Mouse (Mus musculus) ovary, postnatal 10 days (tissue): ENCODE measurements around the gene 4930535I16Rik.
"Not testable (repeated sequence)": the region's sequence is repeated elsewhere in the genome, so short reads cannot be mapped to it uniquely, and the experiment has no call there.

Experiments
- DNase-seq: peaks from one replicate; pipeline ENCODE4 v3.0.0; 2022; ENCODE audit warnings: low spot score

Gene 4930535I16Rik

DNA sequence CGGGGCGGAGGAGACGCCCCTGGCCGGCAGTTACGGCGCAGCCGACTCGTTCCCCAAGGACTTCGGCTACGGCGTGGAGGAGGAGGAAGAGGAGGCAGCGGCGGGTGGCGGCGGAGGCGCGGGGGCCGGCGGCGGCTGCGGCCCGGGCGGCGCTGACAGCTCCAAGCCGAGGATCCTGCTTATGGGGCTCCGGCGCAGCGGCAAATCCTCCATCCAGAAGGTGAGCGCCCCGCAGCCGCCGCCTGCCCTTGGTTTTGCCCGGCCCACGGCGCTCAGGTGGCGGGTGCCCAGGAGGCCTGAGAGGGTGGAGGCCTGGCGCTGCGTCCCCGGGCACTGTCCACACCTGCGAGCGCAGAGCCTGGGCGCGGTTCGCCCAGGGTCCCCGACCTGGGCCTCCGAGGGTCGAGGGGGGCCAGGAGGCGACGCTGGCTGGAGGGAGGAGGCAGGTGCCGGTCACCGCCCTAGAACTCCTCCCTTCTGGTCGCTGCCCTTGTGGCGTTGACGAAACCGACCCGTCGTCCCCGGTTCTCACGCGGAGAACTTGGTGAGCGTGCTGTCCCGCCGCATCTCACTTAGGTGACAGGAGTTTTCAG is at the start of gene 4930535I16Rik:
Gene 4930535I16Rik, minus strand, starts transcription at position 475 of the 593 bp plus-strand sequence.
- DNase-seq = no peak

DNA sequence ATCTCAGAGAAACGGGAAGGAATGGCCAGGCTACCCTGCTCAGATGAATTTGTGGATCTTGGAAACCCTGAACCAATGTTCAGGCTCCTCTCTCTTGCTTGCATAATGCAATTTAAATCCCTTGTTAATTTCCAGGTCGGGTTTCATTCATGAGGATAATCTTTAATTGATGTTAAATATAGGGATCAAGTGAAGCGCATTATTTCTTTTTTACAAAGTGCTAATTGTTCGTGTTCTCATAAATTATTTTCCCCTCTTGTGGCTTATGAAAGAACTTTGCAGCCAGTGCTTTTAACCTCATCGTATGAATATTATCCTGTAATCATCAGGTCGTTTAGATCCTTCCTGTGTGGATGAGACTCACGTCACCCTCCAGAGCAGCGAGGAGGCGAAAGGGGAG is 44.9 kb upstream of the 4930535I16Rik start:
- no peak for DNase-seq

DNA sequence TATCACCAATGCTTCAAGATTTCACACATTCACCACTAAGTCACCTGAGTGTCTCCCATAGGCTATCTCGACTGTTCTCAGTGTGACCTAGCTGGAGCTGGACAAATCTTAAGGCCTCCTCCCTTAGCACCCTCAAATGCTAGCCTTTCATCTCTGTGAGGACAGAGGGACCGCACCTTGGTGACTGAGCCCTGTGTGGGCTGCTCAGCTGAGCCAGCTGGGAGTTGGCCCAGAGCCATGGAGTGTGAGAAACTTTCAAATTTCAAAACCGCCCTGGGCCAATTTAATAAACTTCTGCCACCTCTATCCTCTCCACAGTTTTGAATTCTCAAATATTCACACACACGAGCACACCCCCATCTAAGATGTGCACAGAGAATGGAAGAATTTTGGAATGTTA is 43.1 kb upstream of the 4930535I16Rik start:
- no peak for DNase-seq

DNA sequence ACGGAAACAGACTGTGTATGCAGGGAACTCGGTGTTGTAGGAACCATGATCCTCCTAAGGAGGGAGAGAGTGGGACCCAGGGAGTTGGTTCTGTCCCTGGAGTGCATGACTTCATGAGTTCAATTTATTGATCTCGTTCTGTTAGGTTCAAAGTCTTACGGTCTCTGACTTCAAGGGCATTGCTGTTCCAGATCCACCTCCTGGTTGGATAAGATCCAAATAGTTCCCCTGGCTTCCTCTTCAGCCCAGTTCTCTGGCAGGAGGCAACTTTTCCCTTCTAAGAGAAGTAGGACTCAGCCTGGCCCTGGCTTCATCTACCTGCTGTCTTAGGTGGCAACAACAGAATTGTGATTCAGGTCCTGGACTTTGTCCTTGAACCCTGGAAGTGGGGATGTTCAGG is 40.1 kb upstream of the 4930535I16Rik start:
- DNase-seq = no peak

DNA sequence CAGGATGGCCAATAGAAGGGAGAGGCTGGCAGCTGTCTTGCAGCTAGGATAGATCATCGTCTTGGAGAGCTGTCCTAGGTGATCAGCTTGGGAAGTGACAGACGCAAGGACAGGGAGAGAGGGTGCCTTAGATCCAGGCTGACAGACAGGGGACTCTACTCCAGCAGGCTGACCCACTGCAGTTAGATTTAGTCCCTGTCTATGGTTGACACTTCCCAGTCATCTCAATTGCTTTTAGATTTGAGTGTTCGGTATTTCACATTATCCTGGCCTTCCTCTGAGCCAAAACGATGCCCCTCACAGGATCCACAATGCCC is 39.6 kb upstream of the 4930535I16Rik start:
- DNase-seq = no peak

DNA sequence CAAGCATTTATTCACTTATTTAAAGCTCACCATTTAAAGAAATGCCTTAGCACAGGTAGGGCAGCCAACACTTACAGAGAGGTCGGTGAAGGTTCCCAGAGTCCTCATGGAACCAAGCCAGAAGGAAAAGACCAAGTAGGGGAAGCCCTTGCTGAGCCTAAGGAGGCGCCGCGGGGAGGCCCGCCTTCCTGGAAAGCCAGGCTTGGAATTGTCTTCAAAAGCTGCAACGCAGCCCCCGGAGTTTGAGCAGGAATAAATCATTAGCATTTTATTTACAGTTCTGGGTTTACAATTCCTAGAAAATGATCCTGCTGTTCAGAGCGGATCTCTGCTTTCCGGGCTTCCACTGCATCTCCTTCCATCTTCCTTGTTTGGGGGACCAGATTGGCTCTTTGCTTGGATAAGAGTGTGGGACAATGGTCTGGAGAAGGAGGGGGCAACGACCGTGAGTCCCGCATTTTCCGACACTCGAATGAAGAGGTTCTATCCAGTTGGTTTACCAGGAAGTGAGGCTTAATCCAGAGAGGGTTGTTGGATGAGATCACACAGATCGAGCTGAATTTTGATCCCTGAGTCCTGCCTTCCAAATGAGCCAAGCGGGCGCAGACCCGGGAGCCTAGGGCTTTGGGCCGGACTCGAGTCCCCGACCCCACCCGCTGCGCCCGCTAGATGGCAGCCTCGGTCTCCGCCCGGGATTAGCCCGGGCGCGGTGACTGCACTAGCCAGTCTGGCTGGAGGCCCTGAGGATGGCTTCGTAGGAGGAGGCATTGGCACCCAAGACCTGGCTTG is 39.1 kb upstream of the 4930535I16Rik start:
- DNase-seq = peak; percentile 62

DNA sequence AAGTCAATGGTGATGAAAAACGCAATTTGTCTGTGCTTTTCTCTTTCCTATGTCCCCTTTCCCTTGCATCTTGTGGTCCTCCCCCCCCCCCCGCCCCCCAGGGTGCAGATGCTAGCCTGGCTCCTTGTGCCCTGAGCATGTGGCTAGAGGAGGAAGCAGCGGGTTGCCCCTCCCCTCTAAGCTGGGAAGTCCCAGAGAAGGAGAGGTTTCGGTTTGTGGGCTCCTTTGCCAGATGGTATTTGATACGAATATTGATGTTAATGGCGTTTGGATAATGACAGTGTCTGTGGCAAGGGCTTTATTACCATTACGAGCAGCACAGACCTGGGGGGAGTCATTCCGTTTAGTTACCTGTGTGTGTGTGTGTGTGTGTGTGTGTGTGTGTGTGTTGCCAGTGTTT is 34.2 kb upstream of the 4930535I16Rik start:
- no peak for DNase-seq

DNA sequence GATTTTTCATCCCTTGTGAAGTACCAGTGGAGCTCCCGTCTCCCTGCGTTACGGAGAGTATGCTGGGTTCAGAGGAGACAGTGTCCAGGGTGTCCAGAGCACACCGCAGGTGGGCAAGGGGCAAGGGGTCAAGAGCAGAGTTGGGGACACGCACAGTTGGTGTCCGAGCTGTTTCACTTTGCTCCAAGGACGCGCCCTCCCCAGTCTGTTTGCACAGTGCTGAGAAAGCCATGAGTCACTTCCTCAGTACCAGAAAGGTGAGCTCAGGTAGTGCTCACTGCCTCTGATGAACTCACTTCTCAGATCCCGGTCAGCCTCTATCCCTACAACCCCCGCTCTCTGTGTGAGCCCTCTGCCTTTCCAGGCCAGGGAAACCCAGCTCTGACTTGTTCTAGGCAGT is 31.8 kb upstream of the 4930535I16Rik start:
- DNase-seq = no peak

DNA sequence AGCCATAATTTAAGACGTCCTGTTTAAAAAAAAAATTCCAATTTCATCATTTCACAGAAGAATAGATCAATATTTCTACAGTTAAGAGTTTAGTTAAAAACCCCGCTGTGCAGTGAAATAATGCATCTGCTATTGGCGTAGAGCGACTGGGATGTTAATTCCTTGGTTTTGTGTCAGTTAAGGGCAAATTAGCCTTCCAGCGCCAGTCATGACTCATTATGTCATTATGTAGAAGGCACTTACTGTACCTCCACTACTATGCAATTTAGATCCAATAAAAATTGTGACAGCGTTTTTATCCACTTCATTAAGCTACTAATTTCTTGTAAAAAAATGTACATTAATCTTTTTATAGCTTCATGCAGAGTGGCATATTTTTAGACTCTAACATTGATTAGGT is 31.1 kb upstream of the 4930535I16Rik start:
- DNase-seq = no peak

DNA sequence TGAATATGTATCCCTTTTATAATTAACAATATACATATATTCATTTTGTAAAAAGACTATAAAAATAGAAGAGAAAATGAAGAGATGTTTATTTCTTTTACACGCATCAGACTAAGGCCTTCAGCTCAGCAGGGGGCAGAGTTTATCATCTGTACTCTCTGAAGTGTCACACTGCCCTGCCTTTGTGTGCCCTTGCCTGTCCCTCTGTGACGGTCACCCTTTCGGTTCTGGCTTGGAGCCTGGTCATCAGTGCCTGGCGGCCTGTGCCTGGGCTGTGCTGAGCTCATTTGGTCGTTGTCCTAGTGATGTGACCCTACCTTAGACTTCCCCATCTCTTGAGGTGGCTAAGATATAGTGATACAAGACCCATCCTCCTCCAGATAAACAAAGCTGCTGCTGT is 29.3 kb upstream of the 4930535I16Rik start:
- DNase-seq = no peak

DNA sequence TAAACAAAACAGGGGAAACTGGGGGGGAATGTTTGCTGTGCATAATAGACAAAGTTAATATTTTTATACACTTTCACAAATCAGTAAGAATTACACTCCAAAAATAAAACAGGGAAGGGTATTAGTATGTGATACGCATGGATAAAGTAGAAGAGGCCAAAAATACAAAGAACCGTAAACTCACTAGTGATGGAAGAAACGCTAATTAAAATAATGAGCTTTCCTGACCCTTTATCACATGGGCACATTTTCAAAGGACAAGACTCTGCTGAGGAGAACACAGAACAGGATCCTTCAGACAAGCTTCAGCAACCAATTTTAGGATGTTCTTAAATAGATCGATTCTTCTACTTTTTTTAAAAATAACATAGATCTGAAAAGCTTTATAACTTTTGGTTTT is 28.9 kb upstream of the 4930535I16Rik start:
- no peak for DNase-seq

DNA sequence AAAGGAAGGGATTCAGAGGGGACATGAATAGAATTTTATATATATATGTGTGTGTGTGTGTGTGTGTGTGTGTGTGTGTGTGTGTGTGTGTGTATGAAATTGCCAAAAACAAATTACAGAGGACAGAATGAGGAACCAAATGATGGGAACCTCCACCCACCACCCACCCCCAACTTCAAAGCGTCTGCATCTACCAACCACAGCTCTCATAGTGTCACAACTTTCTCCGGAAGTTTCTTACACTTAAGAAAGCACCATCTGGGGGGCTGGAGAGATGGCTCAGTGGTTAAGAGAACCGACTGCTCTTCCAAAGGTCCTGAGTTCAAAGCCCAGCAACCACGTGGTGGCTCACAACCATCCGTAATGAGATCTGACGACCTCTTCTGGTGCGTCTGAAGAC is 23.1 kb upstream of the 4930535I16Rik start:
- not testable (repeated sequence) for DNase-seq

DNA sequence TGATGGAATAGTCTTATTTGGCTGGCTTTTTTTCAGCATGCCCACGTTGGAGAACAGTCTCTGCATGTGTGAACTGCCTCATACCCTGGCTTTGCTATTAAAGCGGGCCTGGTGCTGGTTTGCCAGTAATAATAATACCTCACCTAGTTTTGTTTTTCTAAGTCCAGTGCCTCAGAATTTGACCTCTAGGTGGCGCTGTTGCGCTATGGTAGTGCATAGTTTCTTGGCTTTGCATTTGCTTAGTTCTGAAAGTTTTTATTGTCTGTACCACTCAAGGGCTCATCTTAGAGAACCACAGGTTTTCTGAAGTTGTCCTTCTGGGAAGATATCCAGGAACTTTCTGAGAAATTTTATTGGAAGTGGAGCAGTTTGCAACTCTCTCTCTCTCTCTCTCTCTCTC is 22.0 kb upstream of the 4930535I16Rik start:
- peak; percentile 39 for DNase-seq

DNA sequence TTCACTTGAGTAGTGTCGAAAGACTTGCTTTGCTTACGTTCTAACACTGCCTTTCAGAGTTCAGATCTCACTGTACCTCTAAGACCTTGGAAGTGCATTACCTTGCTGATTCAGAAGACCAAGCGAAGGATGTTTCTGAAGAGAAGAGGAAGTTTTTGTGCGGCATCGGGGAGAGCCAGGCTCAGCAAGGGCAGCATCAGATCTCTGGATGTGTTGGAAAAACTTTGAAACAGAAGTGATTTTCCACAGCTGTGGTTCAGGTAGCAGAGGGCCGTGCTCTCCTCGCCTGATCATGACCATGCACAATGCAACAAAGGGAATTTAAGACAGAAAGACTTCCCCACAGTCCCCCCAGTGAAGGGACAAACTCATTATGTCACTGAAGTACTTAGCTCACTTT is 18.2 kb upstream of the 4930535I16Rik start:
- no peak for DNase-seq

DNA sequence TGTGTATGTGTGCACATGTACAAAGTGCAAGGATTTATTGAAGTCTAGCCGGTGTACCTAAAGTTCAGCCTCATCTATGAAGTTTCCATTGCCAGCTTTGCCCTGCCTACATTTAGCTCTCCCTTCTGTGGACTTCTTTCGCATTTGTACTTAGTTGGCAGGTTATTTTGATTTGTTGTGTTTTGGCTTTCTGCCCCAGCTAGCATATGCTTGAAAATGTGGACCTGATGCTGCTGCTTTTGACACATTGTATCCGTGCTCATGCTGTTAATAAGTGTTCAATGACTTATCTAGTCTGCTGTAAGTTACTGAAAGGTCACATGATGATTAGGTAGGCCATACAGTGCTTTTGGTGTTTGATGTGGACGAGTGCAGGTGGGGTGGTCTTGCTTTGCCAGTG is 16.5 kb upstream of the 4930535I16Rik start:
- DNase-seq = no peak

DNA sequence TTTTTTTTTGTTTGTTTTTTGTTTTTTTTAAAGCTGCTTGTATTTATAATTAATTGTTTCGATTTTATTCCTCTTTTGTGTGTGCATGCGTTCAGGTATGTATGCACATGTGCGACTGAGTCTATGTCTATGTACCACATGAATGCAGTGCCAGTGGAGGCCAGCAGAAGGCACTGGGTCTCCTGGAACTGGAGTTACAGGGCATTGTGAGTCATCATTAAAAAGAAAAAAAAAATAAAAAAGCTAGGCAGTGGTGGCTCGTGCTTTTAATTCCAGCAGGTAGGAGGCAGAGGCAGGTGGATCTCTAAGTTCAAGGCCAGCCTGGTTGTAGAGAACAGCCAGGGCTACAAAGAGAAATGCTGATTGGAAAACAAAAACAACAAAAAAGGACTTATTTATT is 12.2 kb upstream of the 4930535I16Rik start:
- DNase-seq = no peak

DNA sequence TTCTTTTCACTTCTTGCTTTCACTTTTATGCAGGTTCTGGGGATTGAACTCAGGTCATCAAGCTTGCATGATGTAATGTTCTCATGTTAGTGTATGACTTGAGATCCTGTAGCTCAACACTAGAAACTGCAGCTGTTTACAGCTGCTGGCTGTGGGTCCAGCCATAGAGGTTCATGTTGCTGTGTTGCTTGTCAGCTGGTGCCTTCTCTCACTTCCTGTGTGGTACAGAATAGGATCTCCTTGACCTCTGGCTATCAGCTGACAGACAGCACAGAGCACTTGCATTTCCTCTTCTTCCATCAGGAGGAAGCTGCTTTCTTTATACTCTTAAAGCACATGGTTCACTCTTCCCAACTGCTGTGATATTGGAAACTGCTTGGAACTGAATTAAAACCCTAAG is 10.1 kb upstream of the 4930535I16Rik start:
- DNase-seq = no peak

DNA sequence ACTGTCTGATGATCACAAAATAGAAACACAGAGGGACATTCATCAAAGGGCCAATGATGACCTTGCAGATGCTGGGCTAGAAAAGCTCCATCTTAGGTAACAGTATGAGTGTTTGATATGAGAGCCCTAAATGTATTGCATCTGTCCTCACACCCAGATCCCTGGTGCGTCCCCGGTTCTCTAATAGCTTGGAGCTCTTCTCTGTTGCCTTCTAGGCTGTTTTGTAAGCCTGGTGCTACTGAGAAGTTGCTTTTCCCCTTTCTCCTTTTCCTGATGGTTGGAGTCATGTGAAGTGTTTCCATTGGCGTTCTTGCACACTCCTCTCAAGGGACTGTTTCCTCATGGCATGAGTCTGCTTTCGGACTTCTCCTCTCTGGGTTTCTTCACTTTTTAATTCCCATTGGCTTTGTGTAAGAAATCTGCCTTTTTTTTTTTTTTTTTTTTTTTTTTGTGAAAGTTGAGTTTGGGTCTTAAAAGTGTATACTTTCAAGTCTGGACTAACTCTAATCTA is 3.3 kb upstream of the 4930535I16Rik start:
- no peak for DNase-seq

DNA sequence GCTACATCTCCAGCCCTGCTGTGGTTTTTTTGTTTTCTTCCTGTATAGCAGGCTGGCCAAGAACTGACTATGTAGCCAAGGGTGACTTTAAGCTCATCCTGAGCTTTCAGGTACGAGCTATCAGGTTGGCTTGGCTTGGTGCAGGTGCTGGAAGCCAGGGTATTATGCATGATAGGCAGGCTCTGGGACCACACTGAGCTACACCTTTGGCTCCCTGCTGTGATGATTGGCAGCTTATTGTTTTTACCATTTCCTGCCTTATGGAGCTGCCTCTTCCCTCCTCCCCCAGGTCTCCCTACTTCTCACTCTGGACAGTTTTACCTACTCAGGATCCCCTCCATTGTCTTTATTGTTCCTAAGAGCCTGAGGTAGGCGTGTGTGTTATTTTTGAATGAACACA is 1.0 kb upstream of the 4930535I16Rik start:
- no peak for DNase-seq

DNA sequence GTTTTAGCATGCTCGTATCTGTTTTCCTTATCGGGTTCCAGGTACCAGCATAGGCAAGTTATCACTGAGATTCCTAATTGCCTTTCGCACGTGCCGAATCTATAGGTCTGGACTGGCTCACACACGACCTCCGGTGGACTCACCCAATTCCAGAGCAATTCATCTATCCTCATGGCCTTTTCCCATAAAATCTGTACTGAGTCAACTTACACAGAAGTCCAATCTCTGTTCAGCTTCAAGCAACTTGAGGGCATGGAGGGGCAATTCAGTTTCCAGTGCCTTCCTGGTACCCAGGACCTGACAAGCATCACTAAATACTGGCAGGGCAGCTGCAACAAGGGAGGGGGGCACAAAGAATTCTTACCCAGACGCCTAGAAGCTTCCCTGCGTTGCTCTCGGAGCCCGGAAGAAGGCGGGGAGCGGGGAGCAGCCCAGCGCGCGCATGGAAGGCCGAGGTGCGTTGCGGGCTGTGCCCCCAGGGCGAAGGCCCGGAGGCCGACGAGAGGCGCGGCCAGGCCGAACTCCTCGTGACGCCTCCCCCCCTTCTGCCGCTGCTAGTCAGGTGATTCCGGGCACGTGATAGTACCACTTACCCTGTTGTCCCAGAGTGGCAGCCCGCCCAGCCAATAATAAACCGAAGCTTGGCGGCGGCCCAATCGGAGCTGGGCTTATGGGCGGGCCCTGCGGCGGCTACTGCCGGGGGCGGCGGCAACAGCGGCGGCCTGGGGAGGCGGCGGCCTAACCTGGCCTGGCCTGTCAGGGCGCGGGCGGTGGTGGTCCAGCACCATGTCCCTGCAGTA is 874 bp downstream of the 4930535I16Rik start, which contains the start of gene Rragc:
Gene Rragc, plus strand, starts transcription at position 699 of the 800 bp plus-strand sequence.
- DNase-seq = peak; percentile 100

DNA sequence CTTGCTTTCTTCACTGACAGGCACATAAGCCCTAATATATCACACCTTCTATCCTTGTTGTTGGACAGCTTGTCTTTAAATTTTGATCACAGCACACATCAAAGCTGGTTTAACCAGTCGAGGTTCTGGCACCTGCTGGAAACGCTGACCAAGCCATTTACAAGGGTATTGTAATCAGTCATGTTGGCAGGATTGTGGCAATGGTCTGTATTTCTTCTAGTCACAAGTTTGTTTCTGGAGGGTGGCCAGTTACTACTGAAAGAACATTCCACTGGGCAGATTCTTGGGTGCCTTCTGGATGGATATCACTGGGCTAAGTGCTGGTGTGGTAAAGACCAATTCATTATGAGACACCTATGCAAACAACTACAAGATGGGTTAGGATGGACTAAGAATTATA is 5.4 kb downstream of the 4930535I16Rik start:
- no peak for DNase-seq

DNA sequence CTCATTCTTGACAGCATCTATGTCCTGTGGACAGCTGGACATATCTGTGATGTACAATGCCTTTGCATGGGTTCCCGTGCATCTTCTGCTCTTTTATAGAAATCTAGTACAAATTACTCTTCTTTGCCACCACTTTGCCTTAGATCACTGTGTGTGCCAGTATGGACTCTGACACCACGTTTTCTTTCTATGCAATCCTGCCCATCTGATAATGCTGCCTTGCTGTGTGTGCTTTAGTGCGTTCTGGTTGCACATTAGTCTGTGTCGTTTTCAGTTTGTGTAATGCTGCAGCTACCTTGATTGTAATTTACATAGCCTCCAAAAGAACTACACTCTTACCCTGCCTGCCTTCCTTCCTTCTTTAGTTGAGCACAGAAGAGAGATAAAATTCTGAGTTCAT is 6.3 kb downstream of the 4930535I16Rik start:
- DNase-seq = no peak

DNA sequence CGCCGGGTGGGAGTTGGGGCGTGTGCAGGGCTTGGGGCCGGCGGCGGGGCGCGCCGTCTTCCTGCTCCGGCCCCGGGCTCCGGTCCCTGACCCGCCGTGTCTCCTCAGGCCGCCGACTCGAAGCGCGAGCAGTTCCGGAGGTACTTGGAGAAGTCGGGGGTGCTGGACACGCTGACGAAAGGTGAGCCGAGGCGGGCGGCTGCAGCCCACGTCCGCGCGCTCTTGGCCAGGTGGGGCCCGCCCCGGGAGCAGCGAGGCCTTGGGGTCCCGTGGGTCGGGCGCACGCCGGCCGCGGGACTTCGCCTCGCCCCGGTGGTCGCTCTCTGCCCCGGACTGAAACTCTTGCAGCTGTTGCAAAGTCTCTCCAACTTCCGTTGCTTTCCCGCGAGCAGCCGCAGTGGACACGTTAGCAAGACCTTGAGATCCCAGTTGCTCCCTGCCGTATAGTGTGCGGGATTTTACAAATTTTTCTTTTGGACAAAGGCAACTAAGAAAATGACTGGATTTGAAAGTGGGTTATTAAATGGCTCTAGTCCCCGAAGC is 12.6 kb downstream of the 4930535I16Rik start:
- DNase-seq = no peak
